Mouse (Mus musculus): ENCODE measurements around the gene 1700047I17Rik2.
"Not testable (repeated sequence)": the region's sequence is repeated elsewhere in the genome, so short reads cannot be mapped to it uniquely, and the experiment has no call there.

Gene 1700047I17Rik2

DNA sequence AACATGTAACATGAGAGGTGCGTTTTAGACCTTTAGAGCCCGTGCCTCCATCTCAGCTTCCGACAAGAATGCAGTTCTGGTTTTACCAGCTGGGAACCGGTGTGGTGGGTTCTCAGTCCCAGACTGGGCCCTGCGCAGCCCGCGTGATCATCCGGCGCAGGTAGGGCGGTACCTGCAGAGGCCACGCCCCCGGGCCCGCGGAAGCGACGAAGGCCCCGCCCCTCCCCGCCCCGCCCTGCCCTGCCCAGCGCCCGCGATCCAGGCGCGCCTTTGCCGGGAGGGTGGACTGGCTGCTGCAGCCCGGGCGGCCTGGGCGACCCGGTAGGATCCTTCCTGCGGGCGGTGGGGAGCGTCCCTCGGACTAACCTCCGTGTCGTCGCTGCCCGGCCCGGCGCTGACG is at the start of gene 1700047I17Rik2:
Gene 1700047I17Rik2, plus strand, starts transcription at position 287 of the 400 bp plus-strand sequence.
- not testable (repeated sequence) for DNase-seq (ENCODE audit: low spot score)

DNA sequence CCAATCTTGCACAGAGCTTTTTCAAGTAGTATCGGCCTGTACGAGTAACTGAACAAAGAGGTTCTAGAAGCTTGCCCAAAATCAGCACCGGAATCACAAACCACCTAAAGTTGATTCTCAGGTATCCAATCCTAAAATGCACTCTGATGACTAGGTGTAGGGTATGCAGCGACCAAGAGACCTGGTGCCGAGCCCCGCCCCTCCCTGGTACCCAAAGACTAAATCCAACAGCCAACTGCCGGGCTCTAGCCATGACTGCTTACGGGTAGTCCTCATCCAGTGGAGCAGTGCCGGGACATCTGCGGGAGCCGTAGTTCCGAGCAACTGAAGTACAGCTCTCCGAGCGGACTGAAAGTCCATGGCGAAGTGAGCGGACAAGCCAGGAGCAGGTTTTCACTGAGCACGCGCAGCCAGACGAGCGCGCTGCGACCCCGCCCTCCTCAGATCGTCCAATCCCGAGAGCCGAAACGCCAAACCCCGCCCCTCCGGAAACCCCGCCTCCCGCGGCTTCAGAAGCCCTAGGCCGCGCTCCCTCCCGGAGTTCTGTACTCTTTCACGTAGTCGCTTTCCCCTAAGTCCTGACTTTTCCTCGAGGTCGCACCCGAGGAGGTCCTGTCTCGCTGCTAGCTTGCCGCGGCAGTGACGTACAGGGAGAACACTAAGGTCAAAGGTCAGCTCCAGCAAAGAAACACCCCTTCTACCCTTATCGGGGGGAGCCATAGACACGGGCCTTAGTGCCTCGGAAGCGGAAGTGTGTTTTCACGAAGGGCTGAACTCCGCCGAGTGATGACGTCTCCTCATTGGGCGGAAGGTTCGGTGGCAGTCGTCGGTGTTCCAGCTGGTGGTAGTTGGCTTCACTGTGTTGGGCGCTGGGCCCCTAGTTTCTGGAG is 44.6 kb upstream of the 1700047I17Rik2 start, which contains the start of gene Srp54b:
Gene Srp54b, plus strand, starts transcription at position 546 of the 890 bp plus-strand sequence.
- not testable (repeated sequence) for DNase-seq (ENCODE audit: low spot score)

DNA sequence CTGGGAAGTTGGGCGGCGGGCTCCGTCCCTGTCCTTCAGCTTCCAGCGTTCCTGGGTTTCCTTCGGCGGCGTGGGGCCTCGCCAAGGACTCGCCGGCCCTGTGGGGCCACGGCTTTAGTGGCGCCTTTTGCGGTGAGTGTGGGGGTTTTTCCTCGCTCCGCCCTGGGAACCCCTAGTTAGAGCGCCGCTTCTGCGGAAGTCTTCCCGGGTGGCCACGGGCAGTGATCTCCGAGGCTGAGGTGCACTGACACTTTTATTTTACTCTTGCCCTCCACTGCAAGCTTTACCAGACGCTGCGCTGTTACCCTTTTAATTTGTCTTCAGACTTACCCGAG is 44.0 kb upstream of the 1700047I17Rik2 start:
- DNase-seq (ENCODE audit: low spot score), result not testable (repeated sequence)

DNA sequence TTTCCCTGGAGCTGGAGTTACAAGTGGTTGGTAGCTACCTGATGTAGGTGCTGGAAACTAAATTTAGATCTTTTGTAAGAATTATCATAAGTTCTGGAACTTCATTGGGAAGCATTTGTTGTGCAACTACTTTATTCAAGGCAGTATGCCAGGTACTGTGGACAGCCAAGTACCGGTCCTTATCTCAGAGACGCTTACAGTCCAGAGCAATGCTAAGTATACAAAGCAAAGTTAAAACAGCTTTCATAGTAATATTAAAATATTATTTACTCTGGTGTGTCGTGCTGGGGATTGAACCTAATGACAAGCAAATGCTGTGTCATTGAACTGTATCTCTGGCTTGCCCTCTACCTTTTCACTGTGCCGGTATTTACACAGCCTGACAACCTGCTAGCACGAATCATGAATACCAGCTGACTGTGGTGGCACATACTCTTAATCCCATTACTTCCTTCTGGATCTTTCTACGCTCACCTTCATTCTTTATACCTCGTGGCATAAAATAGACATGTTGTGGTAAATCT is 32.3 kb upstream of the 1700047I17Rik2 start:
- DNase-seq (ENCODE audit: low spot score), result not testable (repeated sequence)

DNA sequence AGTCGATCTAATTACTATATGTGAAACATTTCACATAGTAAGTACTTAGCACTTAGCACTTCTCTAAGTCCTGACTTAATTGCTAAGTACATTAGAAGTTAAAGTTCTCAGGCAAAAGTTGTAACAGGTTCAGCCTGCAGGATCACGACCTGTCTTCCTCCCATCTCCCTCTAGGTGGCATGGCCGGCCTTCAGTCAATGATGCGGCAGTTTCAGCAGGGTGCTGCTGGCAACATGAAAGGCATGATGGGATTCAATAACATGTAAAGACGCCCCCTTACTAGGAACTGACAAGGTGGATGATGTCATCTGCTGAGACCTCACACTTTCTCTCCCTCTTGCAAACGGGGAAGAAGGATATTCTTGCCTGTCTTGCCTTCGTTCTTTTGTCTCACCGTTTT is 11.7 kb upstream of the 1700047I17Rik2 start:
- DNase-seq (ENCODE audit: low spot score), result not testable (repeated sequence)

DNA sequence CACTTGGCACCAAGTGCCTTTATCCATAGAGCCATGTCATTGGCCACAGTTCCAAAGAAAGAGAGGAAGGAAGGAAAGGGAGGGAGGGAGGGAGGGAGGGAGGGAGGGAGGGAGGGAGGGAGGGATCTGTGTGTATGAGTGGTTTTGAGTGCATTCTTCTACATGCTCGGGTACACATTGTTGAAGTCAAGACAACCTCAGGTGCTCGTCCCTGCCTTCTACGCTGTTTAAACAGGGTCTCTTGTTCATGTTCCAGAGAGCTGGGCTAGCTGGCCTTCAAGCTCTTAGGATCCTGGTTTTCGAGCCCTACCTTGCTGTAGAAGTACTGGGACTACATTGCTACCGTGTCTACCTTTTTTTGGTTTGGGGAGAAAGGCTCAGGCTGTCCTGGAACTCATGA is 10.3 kb upstream of the 1700047I17Rik2 start:
- not testable (repeated sequence) for DNase-seq (ENCODE audit: low spot score)

DNA sequence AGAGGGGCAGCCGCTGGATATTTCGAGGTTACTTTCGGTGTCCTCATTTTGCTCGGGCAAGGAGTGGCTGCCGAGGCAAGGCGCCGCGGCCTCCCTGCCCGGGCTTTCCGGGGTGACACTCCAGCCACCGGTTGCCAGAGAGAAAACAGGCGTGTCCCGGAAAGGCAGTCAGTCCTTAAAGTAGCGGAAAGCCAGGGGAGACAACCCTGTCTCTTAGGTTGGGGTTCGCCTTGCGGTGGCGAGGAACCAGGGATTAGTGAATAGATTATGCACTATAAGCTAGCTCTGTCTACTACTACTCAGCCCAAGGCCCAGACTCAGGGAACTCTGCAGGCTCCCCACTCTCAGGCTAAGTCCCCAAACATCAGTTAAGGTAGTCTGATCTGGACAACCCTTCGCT is 407 bp downstream of the 1700047I17Rik2 start:
- not testable (repeated sequence) for DNase-seq (ENCODE audit: low spot score)

DNA sequence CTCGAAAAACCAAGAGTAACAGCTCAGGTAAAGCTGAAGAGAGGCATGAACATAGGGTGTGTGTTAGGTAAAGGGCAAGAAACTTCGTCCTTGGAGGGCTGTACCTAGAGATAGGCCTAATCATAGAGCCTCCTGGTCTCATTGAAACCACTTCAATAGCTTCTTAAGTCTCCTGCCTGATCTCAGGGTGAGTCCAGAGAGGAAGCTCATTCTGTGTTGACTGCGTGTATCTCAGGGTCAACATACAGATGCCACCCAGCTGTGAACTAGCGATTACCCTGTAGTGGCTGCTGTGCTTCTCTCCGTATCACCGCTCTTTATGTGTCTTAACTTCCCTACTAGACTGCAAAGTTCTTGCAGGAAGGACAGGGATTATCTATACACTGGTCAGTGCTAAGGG is 13.6 kb downstream of the 1700047I17Rik2 start:
- DNase-seq (ENCODE audit: low spot score), result not testable (repeated sequence)

DNA sequence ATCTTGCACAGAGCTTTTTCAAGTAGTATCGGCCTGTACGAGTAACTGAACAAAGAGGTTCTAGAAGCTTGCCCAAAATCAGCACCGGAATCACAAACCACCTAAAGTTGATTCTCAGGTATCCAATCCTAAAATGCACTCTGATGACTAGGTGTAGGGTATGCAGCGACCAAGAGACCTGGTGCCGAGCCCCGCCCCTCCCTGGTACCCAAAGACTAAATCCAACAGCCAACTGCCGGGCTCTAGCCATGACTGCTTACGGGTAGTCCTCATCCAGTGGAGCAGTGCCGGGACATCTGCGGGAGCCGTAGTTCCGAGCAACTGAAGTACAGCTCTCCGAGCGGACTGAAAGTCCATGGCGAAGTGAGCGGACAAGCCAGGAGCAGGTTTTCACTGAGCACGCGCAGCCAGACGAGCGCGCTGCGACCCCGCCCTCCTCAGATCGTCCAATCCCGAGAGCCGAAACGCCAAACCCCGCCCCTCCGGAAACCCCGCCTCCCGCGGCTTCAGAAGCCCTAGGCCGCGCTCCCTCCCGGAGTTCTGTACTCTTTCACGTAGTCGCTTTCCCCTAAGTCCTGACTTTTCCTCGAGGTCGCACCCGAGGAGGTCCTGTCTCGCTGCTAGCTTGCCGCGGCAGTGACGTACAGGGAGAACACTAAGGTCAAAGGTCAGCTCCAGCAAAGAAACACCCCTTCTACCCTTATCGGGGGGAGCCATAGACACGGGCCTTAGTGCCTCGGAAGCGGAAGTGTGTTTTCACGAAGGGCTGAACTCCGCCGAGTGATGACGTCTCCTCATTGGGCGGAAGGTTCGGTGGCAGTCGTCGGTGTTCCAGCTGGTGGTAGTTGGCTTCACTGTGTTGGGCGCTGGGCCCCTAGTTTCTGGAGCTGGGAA is 30.5 kb downstream of the 1700047I17Rik2 start, which contains the start of gene Srp54c:
Gene Srp54c, plus strand, starts transcription at position 543 of the 894 bp plus-strand sequence.
- DNase-seq (ENCODE audit: low spot score), result not testable (repeated sequence)

DNA sequence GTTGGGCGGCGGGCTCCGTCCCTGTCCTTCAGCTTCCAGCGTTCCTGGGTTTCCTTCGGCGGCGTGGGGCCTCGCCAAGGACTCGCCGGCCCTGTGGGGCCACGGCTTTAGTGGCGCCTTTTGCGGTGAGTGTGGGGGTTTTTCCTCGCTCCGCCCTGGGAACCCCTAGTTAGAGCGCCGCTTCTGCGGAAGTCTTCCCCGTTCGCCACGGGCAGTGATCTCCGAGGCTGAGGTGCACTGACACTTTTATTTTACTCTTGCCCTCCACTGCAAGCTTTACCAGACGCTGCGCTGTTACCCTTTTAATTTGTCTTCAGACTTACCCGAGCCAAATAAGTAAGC is 31.1 kb downstream of the 1700047I17Rik2 start:
- not testable (repeated sequence) for DNase-seq (ENCODE audit: low spot score)

DNA sequence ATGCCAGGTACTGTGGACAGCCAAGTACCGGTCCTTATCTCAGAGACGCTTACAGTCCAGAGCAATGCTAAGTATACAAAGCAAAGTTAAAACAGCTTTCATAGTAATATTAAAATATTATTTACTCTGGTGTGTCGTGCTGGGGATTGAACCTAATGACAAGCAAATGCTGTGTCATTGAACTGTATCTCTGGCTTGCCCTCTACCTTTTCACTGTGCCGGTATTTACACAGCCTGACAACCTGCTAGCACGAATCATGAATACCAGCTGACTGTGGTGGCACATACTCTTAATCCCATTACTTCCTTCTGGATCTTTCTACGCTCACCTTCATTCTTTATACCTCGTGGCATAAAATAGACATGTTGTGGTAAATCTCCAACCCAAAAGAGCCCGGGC is 42.9 kb downstream of the 1700047I17Rik2 start:
- not testable (repeated sequence) for DNase-seq (ENCODE audit: low spot score)

DNA sequence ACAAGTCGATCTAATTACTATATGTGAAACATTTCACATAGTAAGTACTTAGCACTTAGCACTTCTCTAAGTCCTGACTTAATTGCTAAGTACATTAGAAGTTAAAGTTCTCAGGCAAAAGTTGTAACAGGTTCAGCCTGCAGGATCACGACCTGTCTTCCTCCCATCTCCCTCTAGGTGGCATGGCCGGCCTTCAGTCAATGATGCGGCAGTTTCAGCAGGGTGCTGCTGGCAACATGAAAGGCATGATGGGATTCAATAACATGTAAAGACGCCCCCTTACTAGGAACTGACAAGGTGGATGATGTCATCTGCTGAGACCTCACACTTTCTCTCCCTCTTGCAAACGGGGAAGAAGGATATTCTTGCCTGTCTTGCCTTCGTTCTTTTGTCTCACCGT is 62.6 kb downstream of the 1700047I17Rik2 start:
- not testable (repeated sequence) for DNase-seq (ENCODE audit: low spot score)

DNA sequence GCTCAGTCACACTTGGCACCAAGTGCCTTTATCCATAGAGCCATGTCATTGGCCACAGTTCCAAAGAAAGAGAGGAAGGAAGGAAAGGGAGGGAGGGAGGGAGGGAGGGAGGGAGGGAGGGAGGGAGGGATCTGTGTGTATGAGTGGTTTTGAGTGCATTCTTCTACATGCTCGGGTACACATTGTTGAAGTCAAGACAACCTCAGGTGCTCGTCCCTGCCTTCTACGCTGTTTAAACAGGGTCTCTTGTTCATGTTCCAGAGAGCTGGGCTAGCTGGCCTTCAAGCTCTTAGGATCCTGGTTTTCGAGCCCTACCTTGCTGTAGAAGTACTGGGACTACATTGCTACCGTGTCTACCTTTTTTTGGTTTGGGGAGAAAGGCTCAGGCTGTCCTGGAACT is 64.0 kb downstream of the 1700047I17Rik2 start:
- DNase-seq (ENCODE audit: low spot score), result not testable (repeated sequence)
